Mouse (Mus musculus) forebrain, postnatal 0 days (tissue): ENCODE measurements around the gene Pcolce2. TPM values are rescaled to one million over a fixed set of nuclear protein-coding genes. Genes with fewer than 3 reads are reported as not detected.

Experiments
- ATAC-seq: fragments of 200-750 bp; cut with Nextera tagmentation; 2 replicates; pipeline ENCODE4 v1.8.0; 2017; ENCODE audit warnings: mild to moderate bottlenecking, moderate library complexity
- DNase-seq: peaks from one replicate; pipeline ENCODE4 v3.0.0-alpha.2; 2015
- H3K27ac ChIP-seq: fragments of 300-500 bp; sonication (generic); 2 replicates; pipeline ENCODE4 v1.5.1; 2014; ENCODE audit warnings: low read depth, mild to moderate bottlenecking, antibody characterized with exemption, low read length, moderate library complexity, mixed read lengths
- H3K27me3 ChIP-seq: fragments of 300-500 bp; sonication (generic); 2 replicates; pipeline ENCODE4 v1.6.1; 2014; ENCODE audit warnings: mild to moderate bottlenecking, low read length, mixed read lengths; ENCODE audit not compliant: insufficient read depth
- H3K36me3 ChIP-seq: fragments of 300-500 bp; sonication (generic); 2 replicates; pipeline ENCODE4 v1.6.1; 2014; ENCODE audit warnings: mild to moderate bottlenecking, moderate library complexity; ENCODE audit not compliant: insufficient read depth
- H3K4me1 ChIP-seq: fragments of 300-500 bp; sonication (generic); 2 replicates; pipeline ENCODE4 v1.6.1; 2014; ENCODE audit warnings: antibody characterized with exemption; ENCODE audit not compliant: insufficient read depth
- H3K4me2 ChIP-seq: fragments of 300-500 bp; sonication (generic); 2 replicates; pipeline ENCODE4 v1.6.1; 2014; ENCODE audit warnings: low read depth, mild to moderate bottlenecking, moderate library complexity
- H3K4me3 ChIP-seq: fragments of 300-500 bp; sonication (generic); 2 replicates; pipeline ENCODE4 v1.5.1; 2014; ENCODE audit warnings: low read depth, low read length, mixed read lengths
- H3K9ac ChIP-seq: fragments of 300-500 bp; sonication (generic); 2 replicates; pipeline ENCODE4 v1.6.1; 2014; ENCODE audit warnings: mild to moderate bottlenecking
- H3K9me3 ChIP-seq: fragments of 300-500 bp; sonication (generic); 2 replicates; pipeline ENCODE4 v1.6.1; 2016; ENCODE audit warnings: low read length
- CTCF ChIP-seq: sonication (generic); IDR thresholded peaks from 2 replicates; pipeline ENCODE4 v1.5.1; 2016; ENCODE audit warnings: antibody characterized with exemption, control low read depth, low read depth
- WGBS: fragments of 180-500 bp; shearing (Covaris S2); extraction: QIAGEN DNeasy Blood & Tissue Kit; methylation state at CpG from one replicate; pipeline ENCODE4 v1.1.7; 2014; 5-methylcytosine and 5-hydroxymethylcytosine counted together
- polyA plus RNA-seq: library from polyadenylated mRNA; unstranded; fragments of >200 nt; fragmentation: Nextera tagmentation; extraction: Ambion mirVana; gene quantifications from 2 replicates; pipeline ENCODE4 v1.2.1, GENCODE M21; 2015
- total RNA-seq: library from RNA; depleted of rRNA; stranded (reverse); fragments of >200 nt; gene quantifications from 2 replicates; pipeline ENCODE4 v1.2.3, GENCODE M21; 2014

Pcolce2 gene
- total and polyA plus RNA-seq, 2 experiments from 2014 or later, result 1.5 to 2.5 TPM

- H3K4me1 ChIP-seq, result no peaks in the 10 kb centered on the region
- no peak overlapping the region for H3K27ac ChIP-seq
- DNase-seq (no peak), ATAC-seq (no peak)
- H3K4me2 ChIP-seq, result no peak overlapping the region
- 70% methylated on average over 8 of the region's 8 CpGs for whole genome bisulfite sequencing
- no peaks in the 10 kb centered on the region for H3K27me3 ChIP-seq
- H3K36me3 ChIP-seq, result no peaks in the 10 kb centered on the region
- H3K9me3 ChIP-seq, result no peaks in the 10 kb centered on the region
- no peak overlapping the region for H3K9ac ChIP-seq
- no peak for TF ChIP-seq CTCF
- H3K4me3 ChIP-seq, result no peak overlapping the region
These were observed 55.4 kb downstream of the Pcolce2 start for GRCm38 (mm10) chr9:95692823-95693222.

- 85% methylated on average over 11 of the region's 11 CpGs for WGBS
- Histone ChIP-seq H3K27me3 (no peaks in the 10 kb centered on the region), H3K4me1 (no peaks in the 10 kb centered on the region), H3K9ac (no peak overlapping the region), H3K4me3 (no peak overlapping the region), H3K9me3 (no peaks in the 10 kb centered on the region), H3K4me2 (no peak overlapping the region), H3K27ac (no peak overlapping the region), H3K36me3 (no peaks in the 10 kb centered on the region)
- TF ChIP-seq CTCF, result no peak
- no peak for DNase-seq
- ATAC-seq, result no peak
These were observed 56.2 kb downstream of the Pcolce2 start for GRCm38 (mm10) chr9:95693528-95694100.

- no peak overlapping the region for H3K9ac ChIP-seq
- no peak for ATAC-seq
These were observed 57.1 kb downstream of the Pcolce2 start for GRCm38 (mm10) chr9:95694526-95694925.

GRCm38 (mm10) chr9:95695023-95695422 is 57.6 kb downstream of the Pcolce2 start:
- no peaks in the 10 kb centered on the region for H3K4me1 ChIP-seq
- H3K27me3 ChIP-seq, result no peaks in the 10 kb centered on the region
- no peak overlapping the region for H3K9ac ChIP-seq
- WGBS, result 93% methylated on average over 15 of the region's 15 CpGs
- H3K9me3 ChIP-seq, result no peaks in the 10 kb centered on the region
- DNase-seq (no peak), ATAC-seq (no peak)
- no peak overlapping the region for H3K27ac ChIP-seq
- H3K4me3 ChIP-seq, result no peak overlapping the region
- H3K36me3 ChIP-seq, result no peaks in the 10 kb centered on the region
- no peak overlapping the region for H3K4me2 ChIP-seq
- no peak for TF ChIP-seq CTCF

More at GRCm38 (mm10) chr9:95694526-95694925, 57.1 kb downstream of the Pcolce2 start:
- no peaks in the 10 kb centered on the region for H3K4me1 ChIP-seq
- H3K4me2 ChIP-seq, result no peak overlapping the region
- TF ChIP-seq CTCF, result no peak
- 87% methylated on average over 12 of the region's 12 CpGs for WGBS
- H3K36me3 ChIP-seq, result no peaks in the 10 kb centered on the region
- no peaks in the 10 kb centered on the region for H3K27me3 ChIP-seq
- no peak overlapping the region for H3K4me3 ChIP-seq
- DNase-seq, result no peak
- no peaks in the 10 kb centered on the region for H3K9me3 ChIP-seq
- no peak overlapping the region for H3K27ac ChIP-seq

- no peak for TF ChIP-seq CTCF
- no peak overlapping the region for H3K27ac ChIP-seq
- no peak for DNase-seq
- no peak overlapping the region for H3K4me2 ChIP-seq
- ATAC-seq, result no peak
- H3K9me3 ChIP-seq, result no peaks in the 10 kb centered on the region
- H3K27me3 ChIP-seq, result no peaks in the 10 kb centered on the region
- H3K4me3 ChIP-seq, result no peak overlapping the region
- H3K36me3 ChIP-seq, result no peaks in the 10 kb centered on the region
- no peaks in the 10 kb centered on the region for H3K4me1 ChIP-seq
- 82% methylated on average over 6 of the region's 6 CpGs for WGBS
- H3K9ac ChIP-seq, result no peak overlapping the region
These were observed 59.2 kb downstream of the Pcolce2 start for GRCm38 (mm10) chr9:95696581-95696980.

- H3K4me3 ChIP-seq, result no peak overlapping the region
- TF ChIP-seq CTCF, result peak; percentile 64
- H3K27me3 ChIP-seq, result no peaks in the 10 kb centered on the region
- no peak overlapping the region for H3K9ac ChIP-seq
- H3K9me3 ChIP-seq, result no peaks in the 10 kb centered on the region
- peak; percentile 48 for DNase-seq
- ATAC-seq, result no peak
- no peak overlapping the region for H3K27ac ChIP-seq
- no peaks in the 10 kb centered on the region for H3K36me3 ChIP-seq
- H3K4me2 ChIP-seq, result no peak overlapping the region
- no peaks in the 10 kb centered on the region for H3K4me1 ChIP-seq
- WGBS, result 61% methylated on average over 2 of the region's 2 CpGs
These were observed 60.4 kb downstream of the Pcolce2 start for GRCm38 (mm10) chr9:95697808-95698207.

- Histone ChIP-seq H3K9me3 (no peaks in the 10 kb centered on the region), H3K27ac (no peak overlapping the region), H3K4me2 (no peak overlapping the region), H3K27me3 (no peaks in the 10 kb centered on the region), H3K4me1 (no peaks in the 10 kb centered on the region), H3K36me3 (no peaks in the 10 kb centered on the region), H3K9ac (no peak overlapping the region), H3K4me3 (no peak overlapping the region)
- peak; percentile 14 for DNase-seq
- no peak for TF ChIP-seq CTCF
- WGBS, result 39% methylated on average over 4 of the region's 4 CpGs
- ATAC-seq, result peak; percentile 84
These were observed 61.9 kb downstream of the Pcolce2 start for GRCm38 (mm10) chr9:95699273-95699672.

- H3K27me3 ChIP-seq, result no peaks in the 10 kb centered on the region
- no peak for ATAC-seq
- WGBS, result 77% methylated on average over 3 of the region's 3 CpGs
- TF ChIP-seq CTCF, result no peak
- H3K9ac ChIP-seq, result no peak overlapping the region
- no peak overlapping the region for H3K4me2 ChIP-seq
- no peak overlapping the region for H3K4me3 ChIP-seq
- DNase-seq, result no peak
- no peaks in the 10 kb centered on the region for H3K4me1 ChIP-seq
- H3K9me3 ChIP-seq, result no peaks in the 10 kb centered on the region
- no peak overlapping the region for H3K27ac ChIP-seq
- peaks cover 5% of the 10 kb centered on the region; the same call in 1 of the 2 replicates for H3K36me3 ChIP-seq
These were observed 66.7 kb downstream of the Pcolce2 start for GRCm38 (mm10) chr9:95704078-95704477.
